Mouse (Mus musculus) embryonic facial prominence, embryonic 15.5 days (tissue): Measurements from ENCODE around the gene Nap1l4. TPM values are rescaled to one million over a fixed set of nuclear protein-coding genes. Genes with fewer than 3 reads are reported as not detected.

Source experiments
- ATAC-seq: fragments of 200-750 bp; cut with Nextera tagmentation; 2 replicates; pipeline ENCODE4 v1.8.0; 2017; ENCODE audit warnings: low read depth, moderate TSS enrichment; ENCODE audit not compliant: insufficient number of reproducible peaks, low FRiP score, low TSS enrichment
- H3K27ac ChIP-seq: fragments of 300-500 bp; sonication (generic); replicated peaks from 2 replicates; pipeline ENCODE4 v1.5.1; 2015; ENCODE audit warnings: mild to moderate bottlenecking, inconsistent platforms
- H3K27me3 ChIP-seq: fragments of 300-500 bp; sonication (generic); 2 replicates; pipeline ENCODE4 v1.6.1; 2015; ENCODE audit warnings: inconsistent platforms
- H3K36me3 ChIP-seq: fragments of 300-500 bp; sonication (generic); 2 replicates; pipeline ENCODE4 v1.6.1; 2015; ENCODE audit warnings: mild to moderate bottlenecking, inconsistent platforms
- H3K4me1 ChIP-seq: fragments of 300-500 bp; sonication (generic); 2 replicates; pipeline ENCODE4 v1.6.1; 2015; ENCODE audit warnings: inconsistent platforms
- H3K4me2 ChIP-seq: fragments of 300-500 bp; sonication (generic); replicated peaks from 2 replicates; pipeline ENCODE4 v1.6.1; 2015; ENCODE audit warnings: mild to moderate bottlenecking, inconsistent platforms
- H3K4me3 ChIP-seq: fragments of 300-500 bp; sonication (generic); replicated peaks from 2 replicates; pipeline ENCODE4 v1.5.1; 2015; ENCODE audit warnings: mild to moderate bottlenecking, inconsistent platforms
- H3K9ac ChIP-seq: fragments of 300-500 bp; sonication (generic); 2 replicates; pipeline ENCODE4 v1.6.1; 2015; ENCODE audit warnings: inconsistent platforms
- H3K9me3 ChIP-seq: fragments of 300-500 bp; sonication (generic); replicated peaks from 2 replicates; pipeline ENCODE4 v1.6.1; 2016; ENCODE audit warnings: inconsistent platforms
- WGBS: fragments of 180-500 bp; shearing (Covaris S2); methylation state at CpG from one replicate; pipeline ENCODE4 v1.1.7; 2015; 5-methylcytosine and 5-hydroxymethylcytosine counted together
- polyA plus RNA-seq: library from polyadenylated mRNA; unstranded; fragments of >200 nt; fragmentation: Nextera tagmentation; extraction: Ambion mirVana; gene quantifications from 2 replicates; pipeline ENCODE4 v1.2.1, GENCODE M21; 2015

The Nap1l4 gene
- polyA plus RNA-seq, 1 experiment from 2014 or later = 218 TPM

- Histone ChIP-seq H3K27me3 (no peaks in the 10 kb centered on the region), H3K4me1 (no peaks in the 10 kb centered on the region)
- no peak for ATAC-seq
These were observed 34.5 kb downstream of the Nap1l4 start for GRCm38 (mm10) chr7:143514416-143514768.

GRCm38 (mm10) chr7:143513763-143514415 is 35.0 kb downstream of the Nap1l4 start:
- no peaks in the 10 kb centered on the region for H3K4me1 ChIP-seq
- H3K4me2 ChIP-seq = no peak overlapping the region
- no peak for ATAC-seq
- H3K9me3 ChIP-seq = no peaks in the 10 kb centered on the region
- H3K27me3 ChIP-seq = no peaks in the 10 kb centered on the region
- no peak overlapping the region for H3K9ac ChIP-seq
- WGBS = 88% methylated on average over 10 of the region's 10 CpGs
- H3K27ac ChIP-seq = no peak overlapping the region
- no peak overlapping the region for H3K4me3 ChIP-seq
- peaks cover 58% of the 10 kb centered on the region for H3K36me3 ChIP-seq

More at GRCm38 (mm10) chr7:143514416-143514768, 34.5 kb downstream of the Nap1l4 start:
- H3K27ac ChIP-seq = no peak overlapping the region
- no peak overlapping the region for H3K9ac ChIP-seq
- no peak overlapping the region for H3K4me2 ChIP-seq
- no peaks in the 10 kb centered on the region for H3K9me3 ChIP-seq
- WGBS = 90% methylated on average over 4 of the region's 4 CpGs
- no peak overlapping the region for H3K4me3 ChIP-seq
- H3K36me3 ChIP-seq = peaks cover 63% of the 10 kb centered on the region

GRCm38 (mm10) chr7:143511335-143511712 is 37.6 kb downstream of the Nap1l4 start:
- no peak overlapping the region for H3K9ac ChIP-seq
- no peak overlapping the region for H3K4me2 ChIP-seq
- H3K27me3 ChIP-seq = no peaks in the 10 kb centered on the region
- no peak overlapping the region for H3K27ac ChIP-seq
- H3K4me3 ChIP-seq = no peak overlapping the region
- no peak for ATAC-seq
- peaks cover 33% of the 10 kb centered on the region for H3K36me3 ChIP-seq
- H3K9me3 ChIP-seq = no peaks in the 10 kb centered on the region
- no peaks in the 10 kb centered on the region for H3K4me1 ChIP-seq

GRCm38 (mm10) chr7:143510593-143511334 is 38.1 kb downstream of the Nap1l4 start:
- Histone ChIP-seq H3K4me3 (no peak overlapping the region), H3K27me3 (no peaks in the 10 kb centered on the region), H3K27ac (no peak overlapping the region), H3K4me2 (no peak overlapping the region), H3K9ac (no peak overlapping the region), H3K36me3 (peaks cover 28% of the 10 kb centered on the region), H3K9me3 (no peaks in the 10 kb centered on the region), H3K4me1 (no peaks in the 10 kb centered on the region)
- no peak for ATAC-seq
- WGBS = 89% methylated on average over 3 of the region's 3 CpGs

GRCm38 (mm10) chr7:143509566-143509965 is 39.3 kb downstream of the Nap1l4 start:
- Histone ChIP-seq H3K9me3 (no peaks in the 10 kb centered on the region), H3K4me1 (no peaks in the 10 kb centered on the region), H3K27me3 (no peaks in the 10 kb centered on the region), H3K4me3 (no peak overlapping the region), H3K4me2 (no peak overlapping the region), H3K9ac (no peak overlapping the region), H3K27ac (no peak overlapping the region), H3K36me3 (peaks cover 16% of the 10 kb centered on the region)
- no peak for ATAC-seq
- WGBS = 80% methylated on average over 1 of the region's 1 CpGs

- no peak overlapping the region for H3K4me2 ChIP-seq
- H3K4me3 ChIP-seq = no peak overlapping the region
- no peak overlapping the region for H3K27ac ChIP-seq
- H3K4me1 ChIP-seq = peaks cover 13% of the 10 kb centered on the region
- no peak overlapping the region for H3K9ac ChIP-seq
- peaks cover 26% of the 10 kb centered on the region for H3K27me3 ChIP-seq
- no peaks in the 10 kb centered on the region for H3K9me3 ChIP-seq
- WGBS = 29% methylated on average over 7 of the region's 7 CpGs
- ATAC-seq = no peak
- H3K36me3 ChIP-seq = no peaks in the 10 kb centered on the region
These were observed 42.2 kb downstream of the Nap1l4 start for GRCm38 (mm10) chr7:143506675-143507074.

- H3K27me3 ChIP-seq = peaks cover 30% of the 10 kb centered on the region
- H3K4me3 ChIP-seq = no peak overlapping the region
- H3K9ac ChIP-seq = no peak overlapping the region
- 65% methylated on average over 7 of the region's 7 CpGs for WGBS
- no peaks in the 10 kb centered on the region for H3K9me3 ChIP-seq
- peaks cover 16% of the 10 kb centered on the region for H3K4me1 ChIP-seq
- no peak overlapping the region for H3K27ac ChIP-seq
- H3K4me2 ChIP-seq = no peak overlapping the region
- no peaks in the 10 kb centered on the region for H3K36me3 ChIP-seq
- ATAC-seq = no peak
These were observed 42.6 kb downstream of the Nap1l4 start for GRCm38 (mm10) chr7:143506271-143506670.

- ATAC-seq = no peak
- WGBS = 22% methylated on average over 11 of the region's 11 CpGs
- no peak overlapping the region for H3K4me3 ChIP-seq
- no peak overlapping the region for H3K27ac ChIP-seq
- H3K9ac ChIP-seq = no peak overlapping the region
- no peak overlapping the region for H3K4me2 ChIP-seq
- no peaks in the 10 kb centered on the region for H3K36me3 ChIP-seq
- H3K27me3 ChIP-seq = peaks cover 35% of the 10 kb centered on the region
- H3K4me1 ChIP-seq = peaks cover 16% of the 10 kb centered on the region
- no peaks in the 10 kb centered on the region for H3K9me3 ChIP-seq
These were observed 43.1 kb downstream of the Nap1l4 start for GRCm38 (mm10) chr7:143505823-143506222.

GRCm38 (mm10) chr7:143505411-143505810 is 43.5 kb downstream of the Nap1l4 start:
- no peaks in the 10 kb centered on the region for H3K36me3 ChIP-seq
- 80% methylated on average over 2 of the region's 2 CpGs for WGBS
- H3K27ac ChIP-seq = no peak overlapping the region
- H3K4me3 ChIP-seq = no peak overlapping the region
- no peaks in the 10 kb centered on the region for H3K9me3 ChIP-seq
- H3K9ac ChIP-seq = no peak overlapping the region
- peaks cover 39% of the 10 kb centered on the region for H3K27me3 ChIP-seq
- H3K4me2 ChIP-seq = no peak overlapping the region
- no peak for ATAC-seq
- peaks cover 16% of the 10 kb centered on the region for H3K4me1 ChIP-seq

- H3K9me3 ChIP-seq = no peaks in the 10 kb centered on the region
- H3K4me2 ChIP-seq = no peak overlapping the region
- no peak overlapping the region for H3K27ac ChIP-seq
- peaks cover 16% of the 10 kb centered on the region for H3K4me1 ChIP-seq
- no peak overlapping the region for H3K4me3 ChIP-seq
- peaks cover 45% of the 10 kb centered on the region for H3K27me3 ChIP-seq
- H3K9ac ChIP-seq = no peak overlapping the region
- ATAC-seq = no peak
- WGBS = 78% methylated on average over 6 of the region's 6 CpGs
- H3K36me3 ChIP-seq = no peaks in the 10 kb centered on the region
These were observed 45.0 kb downstream of the Nap1l4 start for GRCm38 (mm10) chr7:143503926-143504325.

GRCm38 (mm10) chr7:143502418-143503200 is 46.3 kb downstream of the Nap1l4 start, which contains the start of gene Phlda2:
Gene Phlda2, minus strand, starts transcription at chr7:143503150.
- 4% methylated on average over 51 of the region's 51 CpGs for WGBS
- Histone ChIP-seq H3K27me3 (peaks cover 45% of the 10 kb centered on the region), H3K27ac (no peak within 1 kb of the TSS), H3K9me3 (no peaks in the 10 kb centered on the region), H3K4me2 (peak within 1 kb of the TSS; percentile 74), H3K36me3 (no peaks in the 10 kb centered on the region), H3K4me1 (peaks cover 16% of the 10 kb centered on the region), H3K9ac (0 out of 2 replicates have a peak within 1 kb of the TSS, but pooled peaks have one; percentile 18), H3K4me3 (peak within 1 kb of the TSS; percentile 48)
- ATAC-seq = no peak
